Mouse (Mus musculus) CH12.LX (cell line): ENCODE measurements at regions not wholly inside any gene's neighbourhood (a gene's known extent, or its start where the extent isn't known, plus 50 kb on each side); places are given as distances from the start of the nearest gene placed in this dataset.

Source experiments
- DNase-seq: peaks from one replicate; pipeline ENCODE4 v3.0.0-alpha.2; 2013; ENCODE audit errors: extremely low read depth
- H3K27ac ChIP-seq: 2 replicates; pipeline ENCODE4 v1.5.1; 2012; ENCODE audit warnings: low read depth, mild to moderate bottlenecking, control low read depth, moderate library complexity; ENCODE audit not compliant: insufficient read depth
- H3K27me3 ChIP-seq: replicated peaks from 2 replicates; pipeline ENCODE3; 2012; ENCODE audit warnings: inconsistent platforms
- H3K36me3 ChIP-seq, 2 experiments: replicated peaks in 1 of 2; 2 replicates each; pipeline versions ENCODE3 to v1.6.1; 2012; ENCODE audit warnings: inconsistent platforms in 1 of 2, low read length in 1 of 2, mild to moderate bottlenecking in 1 of 2, mixed read lengths in 1 of 2, moderate library complexity in 1 of 2; ENCODE audit not compliant: control insufficient read depth in 1 of 2, insufficient read depth in 1 of 2
- H3K4me1 ChIP-seq, 2 experiments: 2 replicates each; pipeline ENCODE4 v1.6.1; 2012; ENCODE audit warnings: inconsistent platforms in 1 of 2, moderate library complexity in 1 of 2; ENCODE audit not compliant: insufficient read depth in 2 of 2, control insufficient read depth in 1 of 2
- H3K4me2 ChIP-seq: 2 replicates; pipeline ENCODE4 v1.6.1; 2012; ENCODE audit warnings: low read depth, mild to moderate bottlenecking, control low read depth; ENCODE audit not compliant: poor library complexity, insufficient read depth, severe bottlenecking
- H3K4me3 ChIP-seq, 3 experiments: fragments of 150-350 bp in 1 of 3; sonication (generic) in 1 of 3; replicated peaks in 1 of 3; 2 replicates each; pipeline versions ENCODE3 to v1.5.1; 2011 to 2012; ENCODE audit warnings: low read depth in 2 of 3, low read length in 2 of 3, mild to moderate bottlenecking in 2 of 3, moderate library complexity in 2 of 3, control low read depth in 1 of 3, improper control_type of control experiment in 1 of 3, inconsistent platforms in 1 of 3, mixed read lengths in 1 of 3; ENCODE audit not compliant: poor library complexity in 1 of 3
- H3K79me2 ChIP-seq: replicated peaks from 2 replicates; pipeline ENCODE4 v1.6.1; 2012; ENCODE audit warnings: mild to moderate bottlenecking, moderate library complexity; ENCODE audit not compliant: control insufficient read depth, poor library complexity, insufficient read depth, severe bottlenecking; ENCODE audit errors: extremely low read depth
- H3K9ac ChIP-seq: 2 replicates; pipeline ENCODE4 v1.6.1; 2012; ENCODE audit warnings: low read depth, mild to moderate bottlenecking, control low read depth, moderate library complexity; ENCODE audit not compliant: insufficient read depth
- H3K9me3 ChIP-seq: replicated peaks from 2 replicates; pipeline ENCODE3; 2012; ENCODE audit warnings: low read length, inconsistent platforms, mixed read lengths
- CHD1 ChIP-seq: IDR thresholded peaks from 2 replicates; pipeline ENCODE4 v1.6.1; 2012; ENCODE audit warnings: low read depth, low read length, improper control_type of control experiment, inconsistent platforms
- E2F4 ChIP-seq: IDR thresholded peaks from 2 replicates; pipeline ENCODE4 v1.6.1; 2011; ENCODE audit warnings: low read depth, low read length, improper control_type of control experiment; ENCODE audit not compliant: insufficient replicate concordance
- ELF1 ChIP-seq: IDR thresholded peaks from 2 replicates; pipeline ENCODE4 v1.6.1; 2014; ENCODE audit warnings: low read depth, mild to moderate bottlenecking, inconsistent platforms, low read length, improper control_type of control experiment
- ETS1 ChIP-seq: conservative IDR thresholded peaks from 2 replicates; pipeline ENCODE4 v1.6.1; 2012; ENCODE audit warnings: low read depth, mild to moderate bottlenecking, inconsistent platforms, low read length, improper control_type of control experiment, moderate library complexity
- IRF4 ChIP-seq: IDR thresholded peaks from 2 replicates; pipeline ENCODE4 v1.6.1; 2014; ENCODE audit warnings: low read depth, mild to moderate bottlenecking, inconsistent platforms, low read length, improper control_type of control experiment
- JUN ChIP-seq: IDR thresholded peaks from 2 replicates; pipeline ENCODE4 v1.6.1; 2011; ENCODE audit warnings: low read depth, mild to moderate bottlenecking, low read length, improper control_type of control experiment, moderate library complexity; ENCODE audit not compliant: insufficient read depth
- JUND ChIP-seq: conservative IDR thresholded peaks from 2 replicates; pipeline ENCODE4 v1.6.1; 2011; ENCODE audit warnings: low read depth, low read length, improper control_type of control experiment
- KAT2A ChIP-seq: IDR thresholded peaks from 2 replicates; pipeline ENCODE4 v1.6.1; 2012; ENCODE audit warnings: low read length, improper control_type of control experiment, inconsistent platforms; ENCODE audit not compliant: insufficient replicate concordance
- MEF2A ChIP-seq: IDR thresholded peaks from 2 replicates; pipeline ENCODE4 v1.6.1; 2014; ENCODE audit warnings: low read depth, mild to moderate bottlenecking, inconsistent platforms, low read length, improper control_type of control experiment, borderline replicate concordance
- MXI1 ChIP-seq: IDR thresholded peaks from 2 replicates; pipeline ENCODE4 v1.6.1; 2011; ENCODE audit warnings: mild to moderate bottlenecking, low read depth, low read length, improper control_type of control experiment
- MYC ChIP-seq: IDR thresholded peaks from 2 replicates; pipeline ENCODE4 v1.6.1; 2011; ENCODE audit warnings: low read depth, mild to moderate bottlenecking, improper control_type of control experiment, low read length
- POLR2A ChIP-seq: IDR thresholded peaks from 2 replicates; pipeline ENCODE4 v1.6.1; 2011; ENCODE audit warnings: low read depth, mild to moderate bottlenecking, improper control_type of control experiment, low read length
- POLR2AphosphoS2 ChIP-seq: IDR thresholded peaks from 2 replicates; pipeline ENCODE4 v1.6.1; 2011; ENCODE audit warnings: low read depth, low read length, improper control_type of control experiment
- SIN3A ChIP-seq: IDR thresholded peaks from 2 replicates; pipeline ENCODE4 v1.6.1; 2012; ENCODE audit warnings: low read length, improper control_type of control experiment, inconsistent platforms
- TBP ChIP-seq: conservative IDR thresholded peaks from 2 replicates; pipeline ENCODE4 v1.6.1; 2011; ENCODE audit warnings: low read depth, low read length, improper control_type of control experiment
- UBTF ChIP-seq: IDR thresholded peaks from 2 replicates; pipeline ENCODE4 v1.6.1; 2012; ENCODE audit warnings: low read depth, mild to moderate bottlenecking, inconsistent platforms, low read length, improper control_type of control experiment, moderate library complexity
- USF2 ChIP-seq: conservative IDR thresholded peaks from 2 replicates; pipeline ENCODE4 v1.6.1; 2011; ENCODE audit warnings: low read depth, low read length, improper control_type of control experiment
- ZC3H11A ChIP-seq: IDR thresholded peaks from 2 replicates; pipeline ENCODE4 v1.6.1; 2012; ENCODE audit warnings: low read depth, mild to moderate bottlenecking, inconsistent platforms, low read length, improper control_type of control experiment
- ZMIZ1 ChIP-seq: IDR thresholded peaks from 2 replicates; pipeline ENCODE4 v1.6.1; 2012; ENCODE audit warnings: low read depth, mild to moderate bottlenecking, inconsistent platforms, low read length, improper control_type of control experiment
- ZNF384 ChIP-seq: IDR thresholded peaks from 2 replicates; pipeline ENCODE4 v1.6.1; 2012; ENCODE audit warnings: low read depth, low read length, improper control_type of control experiment, inconsistent platforms
- dilution Hi-C: fragments of 300-500 bp; cut with MboI; formaldehyde crosslinking; loops from 2 replicates; pipeline ENCODE4 v1.14.3; 2020; ENCODE audit warnings: low sequenced_read_pairs; ENCODE audit not compliant: extremely low pct_unique_long_range_greater_than_20kb, extremely low pct_ligation_motif_present
- in situ Hi-C: fragments of 300-500 bp; cut with MboI; formaldehyde crosslinking; loops from 3 replicates; pipeline ENCODE4 v1.14.3; 2019; ENCODE audit warnings: low sequenced_read_pairs, low pct_ligation_motif_present, low pct_unique_long_range_greater_than_20kb, mixed read lengths

DNA sequence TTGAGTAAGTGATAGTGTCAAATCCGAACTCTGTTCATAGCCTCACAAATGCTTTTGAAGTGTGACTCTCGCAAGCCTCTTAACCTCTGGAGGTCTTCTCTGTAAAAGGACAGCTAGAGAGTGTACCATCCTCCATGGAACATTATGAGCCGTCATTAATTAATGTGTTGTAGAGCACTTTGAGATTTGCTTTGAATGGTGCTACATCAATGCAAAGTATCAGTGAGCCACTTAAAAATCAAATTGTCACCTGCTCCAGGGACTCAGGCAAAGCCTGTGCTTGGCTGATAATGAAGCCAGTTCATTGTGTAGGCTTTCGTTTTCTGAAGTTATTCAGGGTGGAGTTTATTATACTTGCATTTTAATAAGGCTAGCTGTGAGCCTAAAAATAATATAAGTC, 801.8 kb upstream of the B3galt2 start:
- Histone ChIP-seq H3K79me2 (no peaks in the 10 kb centered on the region), H3K9ac (no peak overlapping the region), H3K36me3 (no peaks in the 10 kb centered on the region), H3K9me3 (peaks cover 14% of the 10 kb centered on the region), H3K4me1 (no peaks in the 10 kb centered on the region), H3K27ac (no peak overlapping the region), H3K4me2 (no peak overlapping the region), H3K4me3 (no peak overlapping the region), H3K27me3 (no peaks in the 10 kb centered on the region)
- dilution Hi-C loops (no loop called here), in situ Hi-C loops (no loop called here)
- no peak for DNase-seq
- TF ChIP-seq POLR2A (no peak), MEF2A (no peak), UBTF (no peak), ELF1 (no peak), IRF4 (no peak), E2F4 (no peak), USF2 (no peak), MXI1 (no peak)

DNA sequence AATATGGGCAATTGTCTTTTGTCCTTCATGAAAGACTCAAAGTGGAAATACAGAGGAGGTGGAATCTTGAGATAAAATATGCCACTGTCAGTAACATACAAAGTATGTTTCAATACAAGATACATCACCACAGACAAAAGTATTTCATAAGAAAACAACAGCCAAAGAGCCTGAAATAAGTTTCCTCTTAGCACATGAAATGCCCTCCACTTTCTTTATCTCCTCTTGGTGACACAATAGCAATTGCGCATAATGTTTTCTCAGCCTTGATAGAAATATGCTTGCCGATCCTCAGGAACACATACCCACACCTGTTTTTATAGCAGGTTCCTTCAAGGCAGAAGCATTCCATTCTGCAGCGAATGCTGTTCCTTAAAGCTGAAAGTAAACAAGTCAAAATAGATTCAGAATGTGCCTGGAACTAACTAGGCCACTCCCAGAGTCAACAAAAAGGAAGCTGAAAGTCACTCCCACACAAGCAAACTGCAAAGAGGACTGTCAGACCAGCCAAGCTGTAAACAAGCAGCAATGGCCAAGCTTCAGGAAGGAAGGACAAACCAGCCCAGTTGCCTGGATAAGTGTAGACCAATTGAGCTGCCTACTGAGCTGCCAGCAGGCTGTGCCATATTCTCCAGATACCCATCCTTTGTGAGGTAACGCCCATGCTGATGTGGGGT, 773.3 kb upstream of the B3galt2 start:
- peaks cover 8% of the 10 kb centered on the region for H3K9me3 ChIP-seq
- dilution Hi-C loops, result no loop called here
- TF ChIP-seq SIN3A (no peak), USF2 (no peak), ZMIZ1 (no peak), ETS1 (no peak)
- TF ChIP-seq, all 38 proteins: peak for 0
- Histone ChIP-seq H3K4me3 (no peak overlapping the region), H3K27me3 (no peaks in the 10 kb centered on the region), H3K27ac (no peak overlapping the region), H3K4me2 (no peak overlapping the region), H3K36me3 (no peaks in the 10 kb centered on the region), H3K9ac (no peak overlapping the region), H3K79me2 (no peaks in the 10 kb centered on the region), H3K4me1 (no peaks in the 10 kb centered on the region)
- in situ Hi-C loops, result no loop called here
- no peak for DNase-seq

DNA sequence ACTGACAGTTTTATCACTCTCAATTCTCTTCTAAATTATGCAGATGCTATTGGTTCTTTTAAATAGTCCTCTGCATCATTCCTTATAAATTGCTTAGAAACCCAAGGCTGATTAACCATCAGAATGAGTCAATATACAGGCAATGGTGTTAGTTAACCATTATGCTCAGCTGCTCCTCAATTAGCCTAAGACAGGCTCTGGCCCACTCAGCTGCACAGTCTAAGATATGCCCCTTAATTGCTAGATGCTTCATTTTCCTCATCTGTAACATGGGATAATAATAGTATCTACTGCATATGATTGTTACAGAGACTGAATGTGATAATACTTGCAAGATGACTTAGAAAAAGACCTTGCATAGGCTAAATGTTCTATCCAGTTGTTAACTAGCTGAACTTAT, 748.6 kb upstream of the B3galt2 start:
- DNase-seq, result no peak
- Histone ChIP-seq H3K4me3 (no peak overlapping the region), H3K27ac (no peak overlapping the region), H3K79me2 (no peaks in the 10 kb centered on the region), H3K27me3 (no peaks in the 10 kb centered on the region), H3K4me1 (no peaks in the 10 kb centered on the region), H3K4me2 (no peak overlapping the region), H3K36me3 (no peaks in the 10 kb centered on the region), H3K9ac (no peak overlapping the region), H3K9me3 (peaks cover 2% of the 10 kb centered on the region)
- dilution Hi-C loops, result no loop called here
- in situ Hi-C loops, result no loop called here
- no peak for TF ChIP-seq CHD1
- no peak for TF ChIP-seq MYC
- TF ChIP-seq KAT2A, result no peak
- TF ChIP-seq TBP, result no peak
- TF ChIP-seq ZMIZ1, result no peak
- TF ChIP-seq ETS1, result no peak
- no peak for TF ChIP-seq E2F4
- no peak for TF ChIP-seq UBTF
- TF ChIP-seq ZC3H11A, result no peak
- TF ChIP-seq POLR2A, result no peak
- no peak for TF ChIP-seq JUN
- no peak for TF ChIP-seq JUND
- TF ChIP-seq POLR2AphosphoS2, result no peak
- no peak for TF ChIP-seq ZNF384
